In the genomic region with DNA sequence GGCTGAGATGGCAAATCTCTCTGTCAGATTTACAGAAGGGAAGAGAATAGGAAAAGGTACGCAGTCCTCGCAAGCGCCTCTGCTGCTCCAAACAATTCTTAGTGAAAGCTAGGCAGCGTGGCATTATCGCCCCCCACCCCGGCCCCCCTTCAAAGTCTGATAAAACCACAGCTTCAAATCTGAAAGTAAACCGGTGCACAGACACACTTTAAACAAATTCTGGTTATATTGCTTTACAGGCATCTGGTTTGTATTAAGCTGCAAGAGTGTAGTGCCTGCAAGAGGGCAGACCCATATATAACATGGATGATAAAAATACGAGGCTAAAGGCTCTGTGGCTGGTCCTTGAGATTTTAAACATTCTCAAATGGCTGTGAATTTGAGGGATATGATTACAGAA, we compare ENCODE assay signal across 18 mouse cellular contexts.
DNase-seq lines count a peak whose midpoint lies in the region; ATAC-seq lines count a peak whose summit lies in the region.
"Had no signal": no experiment of that assay in that cellular context is flagged by ENCODE, and none has a peak within 500 bp of the region (broad histone marks: within the 10 kb centered on the region; RNA-seq: fewer than 3 reads in every experiment).

No protein-coding gene starts in this region.

- intact Hi-C loops in left cerebral cortex, postnatal 36 days (cut with DNase I) = no loop called here

- H3K27me3 ChIP-seq in midbrain, embryonic 11.5 days (ENCODE audit: control insufficient read depth, insufficient read depth, low read length) = no peaks in the 10 kb centered on the region
- no peaks in the 10 kb centered on the region for H3K27me3 ChIP-seq in midbrain, embryonic 16.5 days (ENCODE audit: control insufficient read depth, insufficient read depth, low read depth, low read length)
- H3K27me3 ChIP-seq in embryonic facial prominence, embryonic 12.5 days = no peaks in the 10 kb centered on the region
- H3K27me3 ChIP-seq in limb, embryonic 10.5 days (ENCODE audit: low read depth, poor library complexity, severe bottlenecking) = no peaks in the 10 kb centered on the region
- H3K27me3 ChIP-seq: liver, embryonic 12.5 days had no signal

- no peaks in the 10 kb centered on the region for H3K9me3 ChIP-seq in midbrain, embryonic 11.5 days (ENCODE audit: control insufficient read depth, low read length)
- no peaks in the 10 kb centered on the region for H3K9me3 ChIP-seq in midbrain, embryonic 16.5 days (replicated peaks; ENCODE audit: control insufficient read depth, low read length, poor library complexity, severe bottlenecking)
- no peaks in the 10 kb centered on the region for H3K9me3 ChIP-seq in embryonic facial prominence, embryonic 12.5 days
- no peaks in the 10 kb centered on the region for H3K9me3 ChIP-seq in limb, embryonic 10.5 days (replicated peaks)
- H3K9me3 ChIP-seq: forebrain, embryonic 13.5 days; liver, embryonic 12.5 days had no signal

- 87% methylated on average over 8 of the region's 8 CpGs for WGBS in midbrain, embryonic 11.5 days
- WGBS in midbrain, embryonic 16.5 days = 83% methylated on average over 8 of the region's 8 CpGs
- 23% methylated on average over 8 of the region's 8 CpGs for WGBS in embryonic facial prominence, embryonic 12.5 days
- 28% methylated on average over 8 of the region's 8 CpGs for WGBS in limb, embryonic 10.5 days

- no peaks in the 10 kb centered on the region for H3K36me3 ChIP-seq in midbrain, embryonic 11.5 days (ENCODE audit: control insufficient read depth, insufficient read depth, low read length)
- no peaks in the 10 kb centered on the region for H3K36me3 ChIP-seq in midbrain, embryonic 16.5 days (ENCODE audit: control insufficient read depth, insufficient read depth, low read length)
- no peaks in the 10 kb centered on the region for H3K36me3 ChIP-seq in embryonic facial prominence, embryonic 12.5 days
- H3K36me3 ChIP-seq in limb, embryonic 10.5 days = no peaks in the 10 kb centered on the region
- H3K36me3 ChIP-seq: liver, embryonic 12.5 days had no signal

- H3K4me3 ChIP-seq in midbrain, embryonic 11.5 days (ENCODE audit: low read depth, low read length) = no peak overlapping the region
- H3K4me3 ChIP-seq in midbrain, embryonic 16.5 days (ENCODE audit: low read depth, low read length) = no peak overlapping the region
- no peak overlapping the region for H3K4me3 ChIP-seq in embryonic facial prominence, embryonic 12.5 days
- H3K4me3 ChIP-seq in limb, embryonic 10.5 days = peak overlapping the region; percentile 33
- H3K4me3 ChIP-seq: forebrain, embryonic 13.5 days; liver, embryonic 12.5 days had no signal

- DNase-seq in midbrain, embryonic 11.5 days (ENCODE audit: low spot score, missing footprints) = peak; percentile 53
- peak; percentile 62 for DNase-seq in limb, embryonic 10.5 days (ENCODE audit: low spot score)
- DNase-seq in yolk sac, embryonic 10.5 days (ENCODE audit: low spot score) = peak; percentile 26
- DNase-seq in left cerebral cortex, postnatal 36 days (ENCODE audit: low spot score in 2 of 2) = no peak
- DNase-seq in layer of hippocampus, adult 9-11 months = no peak
- DNase-seq: adrenal gland, postnatal 25 days; cerebellum, adult 11-12 months; cerebellum, postnatal 14 days; kidney, adult 9 months; kidney, postnatal 36 days; lung, postnatal 36 days; right cerebral cortex, postnatal 4 days; thymus, postnatal 36 days had no signal

- ATAC-seq in midbrain, embryonic 11.5 days (ENCODE audit: low FRiP score) = no peak
- ATAC-seq in midbrain, embryonic 16.5 days = no peak
- peak; percentile 79; the same call in 1 of the 2 replicates for ATAC-seq in embryonic facial prominence, embryonic 12.5 days (ENCODE audit: insufficient number of reproducible peaks, insufficient read depth, low FRiP score, low TSS enrichment)
- ATAC-seq: forebrain, embryonic 13.5 days; liver, embryonic 12.5 days had no signal

- no peak overlapping the region for H3K4me2 ChIP-seq in midbrain, embryonic 11.5 days
- H3K4me2 ChIP-seq in midbrain, embryonic 16.5 days (ENCODE audit: low read length) = no peak overlapping the region
- peak overlapping the region; percentile 14; the same call in 1 of the 2 replicates for H3K4me2 ChIP-seq in embryonic facial prominence, embryonic 12.5 days (replicated peaks)
- H3K4me2 ChIP-seq: forebrain, embryonic 13.5 days; liver, embryonic 12.5 days; lung, embryonic 14.5 days had no signal

- H3K9ac ChIP-seq in midbrain, embryonic 11.5 days (ENCODE audit: low read length) = no peak overlapping the region
- H3K9ac ChIP-seq in midbrain, embryonic 16.5 days (ENCODE audit: low read depth, low read length) = no peak overlapping the region
- no peak overlapping the region for H3K9ac ChIP-seq in embryonic facial prominence, embryonic 12.5 days
- H3K9ac ChIP-seq: forebrain, embryonic 13.5 days; liver, embryonic 12.5 days; lung, embryonic 14.5 days had no signal

- no peaks in the 10 kb centered on the region for H3K4me1 ChIP-seq in midbrain, embryonic 11.5 days (ENCODE audit: control insufficient read depth, insufficient read depth, low read length)
- no peaks in the 10 kb centered on the region for H3K4me1 ChIP-seq in midbrain, embryonic 16.5 days (ENCODE audit: control insufficient read depth, insufficient read depth, low read length)
- H3K4me1 ChIP-seq in embryonic facial prominence, embryonic 12.5 days = peaks cover 30% of the 10 kb centered on the region
- H3K4me1 ChIP-seq in limb, embryonic 10.5 days = peaks cover 66% of the 10 kb centered on the region
- H3K4me1 ChIP-seq: forebrain, embryonic 13.5 days; liver, embryonic 12.5 days had no signal

- H3K27ac ChIP-seq in midbrain, embryonic 11.5 days (ENCODE audit: low read depth, low read length) = no peak overlapping the region
- no peak overlapping the region for H3K27ac ChIP-seq in midbrain, embryonic 16.5 days (ENCODE audit: low read length)
- peak overlapping the region; percentile 88 for H3K27ac ChIP-seq in embryonic facial prominence, embryonic 12.5 days
- H3K27ac ChIP-seq in limb, embryonic 10.5 days = peak overlapping the region; percentile 84
- H3K27ac ChIP-seq: forebrain, embryonic 13.5 days; liver, embryonic 12.5 days had no signal

Comparison
In these comparisons a context has a peak if more than half of its experiments do, and no peak if none do; other contexts are left out.
1. DNase-seq: peak in midbrain, embryonic 11.5 days (single experiment), limb, embryonic 10.5 days (single experiment) and yolk sac, embryonic 10.5 days (single experiment); none in left cerebral cortex, postnatal 36 days (0 of 2) and layer of hippocampus, adult 9-11 months (single experiment).
2. H3K27ac ChIP-seq: peak in embryonic facial prominence, embryonic 12.5 days (single experiment) and limb, embryonic 10.5 days (single experiment); none in midbrain, embryonic 11.5 days (single experiment) and midbrain, embryonic 16.5 days (single experiment).